Mouse (Mus musculus) hindlimb bud, embryonic 11.5 days (tissue): ENCODE data around the gene Akap2.

ENCODE experiments used
- DNase-seq: peaks from one replicate; pipeline ENCODE4 v3.0.0-alpha.2; 2012; ENCODE audit warnings: low read depth, low spot score; ENCODE audit errors: extremely low spot score

The Akap2 gene

GRCm38 (mm10) chr4:57901210-57901609 is 183.8 kb downstream of the Akap2 start:
- DNase-seq: peak; percentile 26

GRCm38 (mm10) chr4:57902619-57903018 is 185.2 kb downstream of the Akap2 start:
- DNase-seq: no peak

GRCm38 (mm10) chr4:57904211-57904610 is 186.8 kb downstream of the Akap2 start:
- no peak for DNase-seq

GRCm38 (mm10) chr4:57904638-57905037 is 187.2 kb downstream of the Akap2 start:
- DNase-seq: no peak

GRCm38 (mm10) chr4:57906708-57907107 is 189.3 kb downstream of the Akap2 start:
- no peak for DNase-seq

- no peak for DNase-seq
Observed at GRCm38 (mm10) chr4:57908860-57909259, 191.4 kb downstream of the Akap2 start.

GRCm38 (mm10) chr4:57913021-57913420 is 195.6 kb downstream of the Akap2 start:
- no peak for DNase-seq

- no peak for DNase-seq
Observed at GRCm38 (mm10) chr4:57914193-57915190, 197.0 kb downstream of the Akap2 start.

- no peak for DNase-seq
Observed at GRCm38 (mm10) chr4:57915216-57915965, 197.9 kb downstream of the Akap2 start.

GRCm38 (mm10) chr4:57916201-57916661 is 198.8 kb downstream of the Akap2 start, which contains the start of gene D630039A03Rik:
D630039A03Rik (minus strand) TSS chr4:57916297.
- DNase-seq: no peak

GRCm38 (mm10) chr4:57916711-57917110 is 199.3 kb downstream of the Akap2 start:
- no peak for DNase-seq

- DNase-seq: peak; percentile 12
Observed at GRCm38 (mm10) chr4:57919494-57920423, 202.3 kb downstream of the Akap2 start.

- no peak for DNase-seq
Observed at GRCm38 (mm10) chr4:57920522-57920921, 203.1 kb downstream of the Akap2 start.

- DNase-seq: no peak
Observed at GRCm38 (mm10) chr4:57922171-57922570, 204.7 kb downstream of the Akap2 start.

- no peak for DNase-seq
Observed at GRCm38 (mm10) chr4:57924556-57925071, 207.2 kb downstream of the Akap2 start.

- DNase-seq: peak; percentile 22
Observed at GRCm38 (mm10) chr4:57927464-57928205, 210.2 kb downstream of the Akap2 start.

- no peak for DNase-seq
Observed at GRCm38 (mm10) chr4:57930559-57931170, 213.2 kb downstream of the Akap2 start.

GRCm38 (mm10) chr4:57934181-57934580 is 216.7 kb downstream of the Akap2 start:
- no peak for DNase-seq

GRCm38 (mm10) chr4:57937292-57937691 is 219.8 kb downstream of the Akap2 start:
- no peak for DNase-seq
